13 mouse cellular contexts compared by ENCODE assay signal in the genomic region with DNA sequence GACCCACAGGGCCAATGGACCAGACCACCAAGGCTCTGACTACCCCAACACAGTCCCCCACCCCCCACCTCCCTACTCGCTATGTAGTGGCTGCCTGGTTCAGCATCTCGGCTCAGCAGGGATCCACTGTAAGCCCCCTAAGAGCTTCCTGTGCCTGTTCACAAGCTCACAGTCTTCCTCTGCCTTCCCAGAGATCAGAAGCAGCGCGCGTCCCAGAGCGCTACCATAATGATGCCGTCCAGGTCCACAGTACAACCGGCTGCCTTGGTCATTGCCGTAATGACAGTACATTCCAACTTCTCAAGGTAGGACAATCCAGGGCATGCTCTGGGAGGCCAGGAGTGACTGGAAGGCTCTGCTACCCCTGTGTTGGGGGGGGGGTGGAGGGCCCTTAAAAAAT. TPM values are rescaled to one million over a fixed set of nuclear protein-coding genes. Genes with fewer than 3 reads are reported as not detected.
A peak's percentile ranks its signal among the peaks of the same experiment; 100 is the strongest.
DNase-seq lines count a peak whose midpoint lies in the region; ATAC-seq and TF ChIP-seq lines count a peak whose summit lies in the region.
"Had no signal": no experiment of that assay in that cellular context is flagged by ENCODE, and none has a peak within 500 bp of the region (broad histone marks: within the 10 kb centered on the region; RNA-seq: fewer than 3 reads in every experiment).

No protein-coding gene starts in this region.

- no peak overlapping the region for H3K9ac ChIP-seq in hindbrain, embryonic 15.5 days
- H3K9ac ChIP-seq in midbrain, embryonic 16.5 days (ENCODE audit: low read depth, low read length), result no peak overlapping the region
- H3K9ac ChIP-seq in midbrain, embryonic 13.5 days (replicated peaks), result no peak overlapping the region; the same call in 1 of the 2 replicates
- H3K9ac ChIP-seq: embryonic facial prominence, embryonic 13.5 days; liver, embryonic 13.5 days had no signal

- ATAC-seq in hindbrain, embryonic 15.5 days (ENCODE audit: low FRiP score, low read depth), result no peak
- no peak for ATAC-seq in midbrain, embryonic 16.5 days
- no peak for ATAC-seq in midbrain, embryonic 13.5 days

- peaks cover 50% of the 10 kb centered on the region for H3K4me1 ChIP-seq in hindbrain, embryonic 15.5 days (replicated peaks)
- H3K4me1 ChIP-seq in hindbrain, embryonic 10.5 days (replicated peaks), result peaks cover 22% of the 10 kb centered on the region
- H3K4me1 ChIP-seq in midbrain, embryonic 16.5 days (ENCODE audit: control insufficient read depth, insufficient read depth, low read length), result no peaks in the 10 kb centered on the region; the same call in 1 of the 2 replicates
- peaks cover 15% of the 10 kb centered on the region for H3K4me1 ChIP-seq in midbrain, embryonic 13.5 days (replicated peaks)
- peaks cover 72% of the 10 kb centered on the region for H3K4me1 ChIP-seq in olfactory bulb, adult 2 months (ENCODE audit: control insufficient read depth, insufficient read depth, low read length)

- TF ChIP-seq POLR2A in olfactory bulb, adult 2 months (IDR thresholded peaks at IDR 0.05; ENCODE audit: insufficient read depth, low read depth, low read length), result no peak

- H3K9me3 ChIP-seq in hindbrain, embryonic 15.5 days, result no peaks in the 10 kb centered on the region
- H3K9me3 ChIP-seq in hindbrain, embryonic 10.5 days, result no peaks in the 10 kb centered on the region
- no peaks in the 10 kb centered on the region for H3K9me3 ChIP-seq in midbrain, embryonic 16.5 days (replicated peaks; ENCODE audit: control insufficient read depth, low read length, poor library complexity, severe bottlenecking)
- no peaks in the 10 kb centered on the region for H3K9me3 ChIP-seq in midbrain, embryonic 13.5 days
- H3K9me3 ChIP-seq: embryonic facial prominence, embryonic 13.5 days; liver, embryonic 13.5 days had no signal

- H3K4me3 ChIP-seq in hindbrain, embryonic 15.5 days, result no peak overlapping the region
- no peak overlapping the region for H3K4me3 ChIP-seq in hindbrain, embryonic 10.5 days
- no peak overlapping the region for H3K4me3 ChIP-seq in midbrain, embryonic 16.5 days (ENCODE audit: low read depth, low read length)
- no peak overlapping the region for H3K4me3 ChIP-seq in midbrain, embryonic 13.5 days (replicated peaks)
- H3K4me3 ChIP-seq in olfactory bulb, adult 2 months (ENCODE audit: insufficient read depth, low read depth, low read length), result no peak overlapping the region
- H3K4me3 ChIP-seq: embryonic facial prominence, embryonic 13.5 days; liver, embryonic 13.5 days had no signal

- DNase-seq in adrenal gland, adult 2 months, result peak; percentile 42
- no peak for DNase-seq in adrenal gland, postnatal 36 days
- no peak for DNase-seq in hindbrain, embryonic 10.5 days (ENCODE audit: low spot score)
- DNase-seq in adrenal gland, adult 18-20 months (ENCODE audit: low spot score in 2 of 2), result no peak
- DNase-seq: adrenal gland, postnatal 10 days; kidney, postnatal 4 days; liver, embryonic 13.5 days; lung, postnatal 14 days had no signal

- H3K27ac ChIP-seq in hindbrain, embryonic 15.5 days (replicated peaks), result peak overlapping the region; percentile 78
- no peak overlapping the region for H3K27ac ChIP-seq in hindbrain, embryonic 10.5 days
- peak overlapping the region; percentile 56 for H3K27ac ChIP-seq in midbrain, embryonic 16.5 days (ENCODE audit: low read length)
- H3K27ac ChIP-seq in midbrain, embryonic 13.5 days, result no peak overlapping the region
- peak overlapping the region; percentile 77 for H3K27ac ChIP-seq in olfactory bulb, adult 2 months (ENCODE audit: insufficient read depth, low read depth, low read length)
- H3K27ac ChIP-seq: embryonic facial prominence, embryonic 13.5 days; liver, embryonic 13.5 days had no signal

- H3K36me3 ChIP-seq in hindbrain, embryonic 15.5 days, result peaks cover 57% of the 10 kb centered on the region
- H3K36me3 ChIP-seq in hindbrain, embryonic 10.5 days, result no peaks in the 10 kb centered on the region
- peaks cover 33% of the 10 kb centered on the region for H3K36me3 ChIP-seq in midbrain, embryonic 16.5 days (ENCODE audit: control insufficient read depth, insufficient read depth, low read length)
- peaks cover 91% of the 10 kb centered on the region for H3K36me3 ChIP-seq in midbrain, embryonic 13.5 days
- H3K36me3 ChIP-seq: liver, embryonic 13.5 days had no signal

- 83% methylated on average over 9 of the region's 9 CpGs for WGBS in hindbrain, embryonic 15.5 days
- 87% methylated on average over 9 of the region's 9 CpGs for WGBS in hindbrain, embryonic 10.5 days
- WGBS in midbrain, embryonic 16.5 days, result 74% methylated on average over 9 of the region's 9 CpGs
- 86% methylated on average over 9 of the region's 9 CpGs for WGBS in midbrain, embryonic 13.5 days
- WGBS in olfactory bulb, adult 2 months, result 39% methylated on average over 9 of the region's 9 CpGs

- no peaks in the 10 kb centered on the region for H3K27me3 ChIP-seq in hindbrain, embryonic 15.5 days
- H3K27me3 ChIP-seq in hindbrain, embryonic 10.5 days (ENCODE audit: insufficient read depth, poor library complexity, severe bottlenecking), result peaks cover 52% of the 10 kb centered on the region
- H3K27me3 ChIP-seq in midbrain, embryonic 16.5 days (ENCODE audit: control insufficient read depth, insufficient read depth, low read depth, low read length), result no peaks in the 10 kb centered on the region
- H3K27me3 ChIP-seq in midbrain, embryonic 13.5 days, result no peaks in the 10 kb centered on the region
- H3K27me3 ChIP-seq: embryonic facial prominence, embryonic 13.5 days; liver, embryonic 13.5 days had no signal

- no peak overlapping the region for H3K4me2 ChIP-seq in hindbrain, embryonic 15.5 days
- no peak overlapping the region for H3K4me2 ChIP-seq in midbrain, embryonic 16.5 days (ENCODE audit: low read length)
- no peak overlapping the region for H3K4me2 ChIP-seq in midbrain, embryonic 13.5 days (replicated peaks)
- H3K4me2 ChIP-seq: embryonic facial prominence, embryonic 13.5 days; liver, embryonic 13.5 days had no signal

- no peak for TF ChIP-seq CTCF in olfactory bulb, adult 2 months (IDR thresholded peaks at IDR 0.05; ENCODE audit: insufficient read depth, low read depth, low read length)

RNA-seq across cellular contexts. Expression of a gene that starts 34.1 kb away (rescaled TPM):
- 10 to 100 TPM; 37.2 to 48.9 TPM for total RNA-seq in adrenal gland, adult 2 months (2021)
- polyA plus RNA-seq in adrenal gland, adult 2 months (2012; rRNA removed), result 6.3 and 8.5 TPM in 2 replicates
- 10 to 100 TPM; 23.9 to 38.5 TPM for total RNA-seq in adrenal gland, postnatal 36 days (2021)
- polyA plus RNA-seq in hindbrain, embryonic 15.5 days (2015; fragmentation: Nextera tagmentation; extraction: Ambion mirVana), result 1.6 and 2.1 TPM in 2 replicates
- polyA plus RNA-seq in hindbrain, embryonic 10.5 days (2016; fragmentation: Nextera tagmentation; extraction: Ambion mirVana), result 0.24 and 0.62 TPM in 2 replicates
- polyA plus RNA-seq in midbrain, embryonic 16.5 days (2015; fragmentation: Nextera tagmentation; extraction: Ambion mirVana), result 1.5 and 1.9 TPM in 2 replicates
- 0.54 and 0.96 TPM in 2 replicates for polyA plus RNA-seq in midbrain, embryonic 13.5 days (2015; fragmentation: Nextera tagmentation; extraction: Ambion mirVana)
- not detected in 2 replicates for polyA plus RNA-seq in olfactory bulb, adult 2 months (2012; ENCODE audit: insufficient read depth, insufficient read length, low replicate concordance, missing spikeins)
- total RNA-seq in adrenal gland, adult 18-20 months (2021), result 100 to 1,000 TPM in 1 of 2 experiments, 10 to 100 TPM in 1; 30.9 to 107 TPM

Comparison
In these comparisons a context has a peak if more than half of its experiments do, and no peak if none do; other contexts are left out.
1. H3K27ac ChIP-seq: peak in hindbrain, embryonic 15.5 days (single experiment), midbrain, embryonic 16.5 days (single experiment) and olfactory bulb, adult 2 months (single experiment); none in hindbrain, embryonic 10.5 days (single experiment) and midbrain, embryonic 13.5 days (single experiment).